Mouse (Mus musculus) hindbrain, embryonic 12.5 days (tissue): ENCODE measurements around the gene Hoxc9. TPM values are rescaled to one million over a fixed set of nuclear protein-coding genes. Genes with fewer than 3 reads are reported as not detected.

Experiments used
- ATAC-seq: fragments of 200-750 bp; cut with Nextera tagmentation; 2 replicates; pipeline ENCODE4 v1.8.0; 2017; ENCODE audit warnings: moderate TSS enrichment; ENCODE audit not compliant: low FRiP score
- H3K27ac ChIP-seq: fragments of 300-500 bp; sonication (generic); 2 replicates; pipeline ENCODE4 v1.5.1; 2016; ENCODE audit warnings: mild to moderate bottlenecking
- H3K27me3 ChIP-seq: fragments of 300-500 bp; sonication (generic); 2 replicates; pipeline ENCODE4 v1.6.1; 2016; ENCODE audit warnings: mild to moderate bottlenecking
- H3K36me3 ChIP-seq: fragments of 300-500 bp; sonication (generic); 2 replicates; pipeline ENCODE4 v1.6.1; 2016; ENCODE audit warnings: mild to moderate bottlenecking
- H3K4me1 ChIP-seq: fragments of 300-500 bp; sonication (generic); 2 replicates; pipeline ENCODE4 v1.6.1; 2016
- H3K4me2 ChIP-seq: fragments of 300-500 bp; sonication (generic); replicated peaks from 2 replicates; pipeline ENCODE4 v1.6.1; 2016; ENCODE audit warnings: mild to moderate bottlenecking
- H3K4me3 ChIP-seq: fragments of 300-500 bp; sonication (generic); 2 replicates; pipeline ENCODE4 v1.5.1; 2016; ENCODE audit warnings: mild to moderate bottlenecking
- H3K9ac ChIP-seq: fragments of 300-500 bp; sonication (generic); 2 replicates; pipeline ENCODE4 v1.6.1; 2016; ENCODE audit warnings: mild to moderate bottlenecking, moderate library complexity
- H3K9me3 ChIP-seq: fragments of 300-500 bp; sonication (generic); replicated peaks from 2 replicates; pipeline ENCODE4 v1.6.1; 2016; ENCODE audit warnings: mild to moderate bottlenecking
- WGBS: fragments of 180-500 bp; shearing (Covaris S2); methylation state at CpG from one replicate; pipeline ENCODE4 v1.1.7; 2016; 5-methylcytosine and 5-hydroxymethylcytosine counted together
- polyA plus RNA-seq: library from polyadenylated mRNA; unstranded; fragments of >200 nt; fragmentation: Nextera tagmentation; extraction: Ambion mirVana; gene quantifications from 2 replicates; pipeline ENCODE4 v1.2.1, GENCODE M21; 2016

The Hoxc9 gene
- polyA plus RNA-seq, 1 experiment from 2014 or later = not detected

DNA sequence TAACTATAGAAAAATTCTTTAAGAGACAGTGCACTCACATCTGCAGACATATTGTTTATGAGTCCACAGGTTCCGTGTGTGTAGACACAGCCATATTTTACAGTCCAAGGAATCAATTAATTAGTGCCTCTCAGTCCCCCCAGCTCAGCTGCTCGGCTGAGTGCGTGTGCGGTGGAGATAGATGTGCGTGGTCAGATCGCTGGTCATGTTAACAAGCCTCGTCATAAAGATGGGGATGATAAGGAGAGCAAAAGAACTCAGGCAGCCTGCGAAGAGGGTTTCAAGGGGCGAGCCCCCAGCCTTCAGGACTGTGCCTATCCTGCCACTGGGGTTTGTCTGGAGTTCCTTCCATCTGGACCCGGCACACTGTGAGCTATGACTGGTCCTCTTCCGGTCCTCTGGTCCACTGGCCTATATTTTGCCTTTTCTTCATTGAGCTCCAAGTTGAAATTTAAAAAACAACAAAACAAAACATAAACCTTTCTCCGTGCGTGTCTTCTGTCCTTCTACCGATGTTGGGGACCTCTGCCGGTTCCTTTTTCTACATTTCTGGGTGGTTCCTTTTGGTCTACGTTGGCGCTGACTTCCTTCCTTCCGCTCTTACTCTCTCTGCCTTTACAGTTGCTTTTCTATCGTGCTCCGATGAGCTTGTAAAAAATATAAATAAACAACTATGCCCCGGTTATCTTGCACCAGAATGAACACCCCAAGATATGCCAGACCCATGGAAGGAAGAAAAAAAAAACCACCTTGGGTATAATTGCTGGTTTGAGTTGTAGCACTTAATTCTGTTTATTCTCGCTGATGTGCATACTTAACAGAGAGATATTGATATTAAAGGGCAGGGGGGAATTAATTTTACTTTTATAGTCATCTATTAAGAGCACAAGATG is 30.8 kb upstream of the Hoxc9 start:
- peaks cover 100% of the 10 kb centered on the region for H3K27me3 ChIP-seq
- H3K4me2 ChIP-seq = no peak overlapping the region
- H3K4me3 ChIP-seq = no peak overlapping the region
- peaks cover 6% of the 10 kb centered on the region; the same call in 1 of the 2 replicates for H3K4me1 ChIP-seq
- ATAC-seq = no peak
- 10% methylated on average over 22 of the region's 22 CpGs for WGBS
- no peaks in the 10 kb centered on the region for H3K36me3 ChIP-seq
- no peak overlapping the region for H3K27ac ChIP-seq
- no peak overlapping the region for H3K9ac ChIP-seq
- H3K9me3 ChIP-seq = no peaks in the 10 kb centered on the region

DNA sequence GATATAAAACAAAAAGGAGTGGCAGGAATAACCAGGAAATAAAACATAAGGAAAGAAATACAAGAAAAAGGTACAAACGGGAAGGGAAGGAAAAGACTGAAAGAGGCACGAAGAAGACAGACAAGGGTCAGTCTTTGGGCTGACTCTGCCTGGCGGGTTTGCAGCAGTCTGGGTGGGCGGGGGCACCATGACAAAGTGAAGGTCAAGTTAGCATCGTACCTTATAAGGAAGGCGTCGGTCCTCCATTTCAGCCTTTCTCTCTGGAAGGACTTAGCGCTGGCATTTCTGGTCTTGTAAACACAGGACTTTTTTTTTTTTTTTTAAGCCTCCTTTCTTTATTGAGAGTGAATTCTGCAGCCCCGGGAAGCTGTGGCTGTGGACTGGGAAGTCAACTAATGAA is 29.0 kb upstream of the Hoxc9 start:
- Histone ChIP-seq H3K27me3 (peaks cover 100% of the 10 kb centered on the region), H3K27ac (no peak overlapping the region), H3K36me3 (no peaks in the 10 kb centered on the region), H3K4me1 (peaks cover 6% of the 10 kb centered on the region; the same call in 1 of the 2 replicates), H3K4me3 (no peak overlapping the region), H3K9ac (no peak overlapping the region), H3K9me3 (no peaks in the 10 kb centered on the region), H3K4me2 (no peak overlapping the region)
- WGBS = 1% methylated on average over 9 of the region's 9 CpGs
- no peak for ATAC-seq

DNA sequence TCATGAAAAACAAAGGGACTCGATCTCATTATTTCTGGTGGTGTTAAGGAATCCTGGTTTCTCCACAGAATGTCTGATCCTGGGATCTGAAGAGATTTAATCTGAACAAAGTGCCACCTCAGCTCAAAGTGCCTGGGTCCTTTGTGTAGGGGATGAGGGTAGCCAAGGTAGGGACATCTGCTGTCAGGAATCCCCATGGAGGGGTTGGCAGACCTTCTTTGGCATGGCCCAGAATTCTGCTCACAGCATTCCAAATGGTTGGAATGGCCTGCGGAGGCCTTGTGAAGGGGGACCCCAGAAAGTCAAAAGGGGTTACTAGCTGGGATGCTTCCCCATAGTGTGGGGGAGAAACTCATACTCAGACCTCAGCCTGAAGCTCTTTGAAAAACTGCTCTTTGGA is 27.4 kb upstream of the Hoxc9 start:
- Histone ChIP-seq H3K4me2 (no peak overlapping the region), H3K9me3 (no peaks in the 10 kb centered on the region), H3K27ac (no peak overlapping the region), H3K4me1 (no peaks in the 10 kb centered on the region), H3K27me3 (peaks cover 100% of the 10 kb centered on the region), H3K4me3 (no peak overlapping the region), H3K9ac (no peak overlapping the region), H3K36me3 (no peaks in the 10 kb centered on the region)
- 7% methylated on average over 2 of the region's 2 CpGs for WGBS
- ATAC-seq = no peak

DNA sequence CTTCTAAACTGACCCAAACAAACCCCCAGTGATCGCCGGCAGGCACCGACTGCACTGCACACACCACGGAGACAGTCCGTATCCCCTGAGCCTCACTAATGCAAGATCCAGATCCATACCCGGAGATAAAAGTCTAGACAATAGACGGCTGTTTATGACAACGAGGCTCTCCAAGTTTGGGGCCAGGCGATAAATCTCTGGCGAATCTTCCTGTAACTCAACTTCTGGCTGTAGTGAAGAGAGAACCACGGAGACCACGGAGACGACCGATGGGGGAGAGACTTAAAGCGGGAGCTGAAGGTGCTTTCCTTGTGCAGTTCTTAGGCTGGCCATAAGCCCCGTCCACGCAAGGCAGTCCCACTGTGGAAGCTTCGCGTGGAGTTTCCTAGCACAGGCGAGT is 26.5 kb upstream of the Hoxc9 start:
- Histone ChIP-seq H3K9ac (no peak overlapping the region), H3K4me2 (no peak overlapping the region), H3K27ac (no peak overlapping the region), H3K9me3 (no peaks in the 10 kb centered on the region), H3K27me3 (peaks cover 100% of the 10 kb centered on the region), H3K36me3 (no peaks in the 10 kb centered on the region), H3K4me1 (no peaks in the 10 kb centered on the region), H3K4me3 (no peak overlapping the region)
- no peak for ATAC-seq
- 1% methylated on average over 20 of the region's 20 CpGs for WGBS

DNA sequence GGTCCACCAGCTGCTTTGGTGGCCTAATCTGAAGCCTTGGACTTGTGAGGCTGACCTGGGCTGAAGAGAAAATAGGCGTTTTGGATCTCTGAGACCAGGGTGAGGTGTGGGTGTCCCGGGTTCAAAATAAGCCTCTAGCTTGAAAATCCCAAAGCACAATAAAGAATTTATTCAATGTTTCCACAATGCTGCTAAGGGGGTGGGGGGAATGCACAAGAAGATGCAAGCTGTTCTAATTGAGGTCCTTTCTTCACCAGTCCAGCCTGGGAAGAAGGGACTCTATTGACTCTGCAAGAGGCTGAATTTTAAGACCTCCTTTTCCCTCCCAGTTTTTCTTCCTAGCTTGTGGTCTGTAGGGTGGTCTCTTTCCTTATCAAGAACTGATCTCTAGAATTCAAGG is 25.4 kb upstream of the Hoxc9 start:
- no peak for ATAC-seq
- Histone ChIP-seq H3K9ac (no peak overlapping the region), H3K4me3 (no peak overlapping the region), H3K4me1 (no peaks in the 10 kb centered on the region), H3K27ac (no peak overlapping the region), H3K9me3 (no peaks in the 10 kb centered on the region), H3K4me2 (no peak overlapping the region), H3K36me3 (no peaks in the 10 kb centered on the region), H3K27me3 (peaks cover 100% of the 10 kb centered on the region)
- 14% methylated on average over 2 of the region's 2 CpGs for WGBS

DNA sequence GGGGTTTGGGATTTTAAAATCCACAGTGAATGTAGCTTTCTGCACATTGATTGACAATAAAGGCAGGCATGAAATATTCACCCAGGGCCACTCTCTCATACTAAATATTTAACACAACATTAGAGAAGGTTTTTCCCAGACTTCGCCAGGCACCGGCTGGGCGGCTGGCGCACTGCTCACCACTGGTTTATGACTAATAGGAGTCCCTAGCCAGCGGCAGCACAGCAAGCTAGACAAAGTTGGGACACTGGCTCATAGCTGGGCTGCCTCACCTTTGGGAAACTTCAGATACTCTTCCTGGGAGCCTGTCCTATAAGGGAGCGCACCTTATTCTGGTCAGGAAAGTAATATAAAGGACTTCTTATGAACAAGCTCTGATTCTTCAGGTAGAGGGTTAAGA is 22.7 kb upstream of the Hoxc9 start:
- Histone ChIP-seq H3K4me2 (no peak overlapping the region), H3K27me3 (peaks cover 100% of the 10 kb centered on the region), H3K36me3 (no peaks in the 10 kb centered on the region), H3K9me3 (no peaks in the 10 kb centered on the region), H3K27ac (no peak overlapping the region), H3K4me3 (no peak overlapping the region), H3K9ac (no peak overlapping the region), H3K4me1 (no peaks in the 10 kb centered on the region)
- ATAC-seq = no peak
- WGBS = 5% methylated on average over 6 of the region's 6 CpGs

DNA sequence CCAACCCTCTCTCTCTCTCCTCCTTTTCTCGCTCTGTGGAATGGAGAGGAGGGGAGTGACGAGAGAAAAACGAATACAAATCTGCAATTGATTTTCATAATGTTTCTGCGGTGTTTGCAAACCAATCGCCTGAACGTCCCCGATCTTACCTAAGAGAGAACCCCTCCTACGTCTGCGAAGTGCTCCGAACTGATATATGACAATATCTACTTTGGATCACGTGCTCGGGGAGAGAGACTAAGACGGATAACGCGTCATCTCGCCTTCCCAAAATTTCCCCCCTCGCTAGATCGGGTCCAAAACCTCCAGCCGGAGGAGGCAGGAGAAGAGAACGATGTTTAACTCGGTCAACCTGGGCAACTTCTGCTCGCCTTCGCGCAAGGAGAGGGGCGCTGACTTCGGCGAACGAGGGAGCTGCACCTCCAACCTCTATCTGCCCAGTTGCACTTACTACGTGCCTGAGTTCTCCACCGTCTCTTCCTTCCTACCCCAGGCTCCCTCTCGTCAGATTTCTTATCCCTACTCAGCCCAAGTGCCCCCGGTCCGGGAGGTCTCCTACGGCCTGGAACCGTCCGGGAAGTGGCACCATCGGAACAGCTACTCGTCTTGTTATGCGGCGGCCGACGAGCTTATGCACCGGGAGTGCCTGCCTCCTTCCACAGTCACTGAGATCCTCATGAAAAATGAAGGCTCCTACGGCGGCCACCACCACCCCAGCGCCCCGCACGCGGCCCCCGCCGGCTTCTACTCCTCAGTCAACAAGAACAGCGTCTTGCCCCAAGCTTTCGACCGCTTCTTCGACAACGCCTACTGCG is 21.8 kb upstream of the Hoxc9 start, which contains the start of gene Hoxc11:
Gene Hoxc11 (plus strand): TSS at position 236 of the 815 bp plus-strand sequence.
- under 1% methylated on average over 57 of the region's 57 CpGs for WGBS
- H3K4me2 ChIP-seq = no peak within 1 kb of the TSS
- H3K36me3 ChIP-seq = no peaks in the 10 kb centered on the region
- no peak for ATAC-seq
- H3K9ac ChIP-seq = no peak within 1 kb of the TSS
- H3K9me3 ChIP-seq = no peaks in the 10 kb centered on the region
- H3K4me1 ChIP-seq = no peaks in the 10 kb centered on the region
- H3K27ac ChIP-seq = no peak within 1 kb of the TSS
- H3K4me3 ChIP-seq = no peak within 1 kb of the TSS
- H3K27me3 ChIP-seq = peaks cover 99% of the 10 kb centered on the region

DNA sequence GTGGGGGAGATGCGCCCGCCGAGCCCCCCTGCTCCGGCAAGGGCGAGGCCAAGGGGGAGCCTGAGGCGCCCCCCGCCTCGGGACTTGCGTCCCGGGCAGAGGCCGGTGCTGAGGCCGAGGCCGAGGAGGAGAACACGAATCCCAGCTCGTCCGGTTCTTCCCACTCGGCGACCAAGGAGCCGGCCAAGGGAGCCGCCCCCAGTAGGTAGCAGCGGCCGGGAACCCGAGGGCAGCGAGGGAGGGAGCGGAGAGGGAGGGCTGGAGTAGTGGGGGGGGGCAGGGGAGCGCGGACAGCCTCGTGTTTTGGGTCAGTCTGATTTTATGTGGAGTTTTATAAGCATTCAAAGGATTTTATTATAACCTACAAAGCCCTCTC is 21.2 kb upstream of the Hoxc9 start:
- Histone ChIP-seq H3K27ac (no peak overlapping the region), H3K4me3 (no peak overlapping the region), H3K4me1 (no peaks in the 10 kb centered on the region), H3K36me3 (no peaks in the 10 kb centered on the region), H3K27me3 (peaks cover 99% of the 10 kb centered on the region), H3K9me3 (no peaks in the 10 kb centered on the region), H3K4me2 (no peak overlapping the region), H3K9ac (no peak overlapping the region)
- ATAC-seq = no peak
- WGBS = under 1% methylated on average over 28 of the region's 28 CpGs

DNA sequence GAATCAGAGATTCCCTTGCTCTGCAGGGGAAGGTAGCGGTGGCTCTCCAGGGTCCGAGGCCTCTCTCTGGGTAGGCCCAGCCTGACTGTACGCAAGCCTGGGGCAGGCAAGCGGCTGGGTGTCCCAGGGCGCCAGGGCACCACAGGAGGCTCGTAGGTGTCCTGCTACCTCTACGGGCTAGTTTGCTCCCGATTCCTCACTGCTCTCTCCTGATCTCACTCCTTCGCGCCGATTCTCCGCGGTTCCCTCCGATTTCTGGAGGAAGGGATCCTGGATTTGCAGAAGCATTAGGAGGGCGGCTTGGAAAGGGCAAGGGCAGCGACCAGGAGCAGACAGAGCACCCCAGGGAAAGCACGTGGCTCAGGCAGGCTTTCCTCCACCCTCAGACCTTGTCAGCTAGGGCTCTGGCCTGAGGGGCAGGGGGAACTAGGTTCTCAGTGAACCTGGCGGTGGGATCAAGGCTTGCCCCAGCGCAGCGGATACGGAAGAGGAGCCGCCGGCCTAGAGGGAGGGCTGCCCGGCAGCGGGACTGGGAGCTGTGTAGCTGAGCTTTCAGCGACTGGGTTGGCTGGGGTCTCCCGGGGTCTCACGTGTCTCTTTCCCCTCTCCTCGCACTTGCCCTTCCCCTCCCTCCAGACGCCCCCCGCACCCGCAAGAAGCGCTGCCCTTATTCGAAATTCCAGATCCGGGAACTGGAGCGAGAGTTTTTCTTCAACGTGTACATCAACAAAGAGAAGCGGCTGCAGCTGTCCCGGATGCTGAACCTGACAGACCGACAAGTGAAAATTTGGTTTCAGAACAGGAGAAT is 20.2 kb upstream of the Hoxc9 start:
- no peak overlapping the region for H3K9ac ChIP-seq
- H3K27ac ChIP-seq = no peak overlapping the region
- no peak overlapping the region for H3K4me3 ChIP-seq
- H3K4me1 ChIP-seq = no peaks in the 10 kb centered on the region
- ATAC-seq = no peak
- H3K27me3 ChIP-seq = peaks cover 99% of the 10 kb centered on the region
- WGBS = under 1% methylated on average over 40 of the region's 40 CpGs
- H3K36me3 ChIP-seq = no peaks in the 10 kb centered on the region
- no peaks in the 10 kb centered on the region for H3K9me3 ChIP-seq
- H3K4me2 ChIP-seq = no peak overlapping the region

DNA sequence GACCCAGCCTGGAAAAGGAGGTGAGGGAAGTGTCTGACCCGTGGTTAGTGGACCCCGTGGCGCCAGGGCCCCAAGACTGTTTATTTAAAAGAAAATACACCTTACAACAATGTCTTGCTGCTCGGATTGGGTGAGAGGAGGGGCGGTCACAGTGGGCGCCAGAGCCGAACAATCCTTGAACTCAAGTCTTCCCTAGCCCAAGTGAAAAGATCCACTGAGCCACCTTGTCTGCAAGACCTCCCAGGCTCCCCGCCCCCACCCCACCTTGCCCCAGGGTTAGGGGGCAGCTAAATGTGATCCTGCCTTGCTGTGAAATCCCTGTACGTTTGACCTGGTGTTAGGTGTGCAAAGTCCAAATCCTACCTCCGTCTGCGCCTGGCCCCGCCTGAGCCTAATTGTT is 19.3 kb upstream of the Hoxc9 start:
- Histone ChIP-seq H3K4me1 (no peaks in the 10 kb centered on the region), H3K27me3 (peaks cover 99% of the 10 kb centered on the region), H3K36me3 (no peaks in the 10 kb centered on the region), H3K4me3 (no peak overlapping the region), H3K4me2 (no peak overlapping the region), H3K27ac (no peak overlapping the region), H3K9ac (no peak overlapping the region), H3K9me3 (no peaks in the 10 kb centered on the region)
- 2% methylated on average over 12 of the region's 12 CpGs for WGBS
- no peak for ATAC-seq

DNA sequence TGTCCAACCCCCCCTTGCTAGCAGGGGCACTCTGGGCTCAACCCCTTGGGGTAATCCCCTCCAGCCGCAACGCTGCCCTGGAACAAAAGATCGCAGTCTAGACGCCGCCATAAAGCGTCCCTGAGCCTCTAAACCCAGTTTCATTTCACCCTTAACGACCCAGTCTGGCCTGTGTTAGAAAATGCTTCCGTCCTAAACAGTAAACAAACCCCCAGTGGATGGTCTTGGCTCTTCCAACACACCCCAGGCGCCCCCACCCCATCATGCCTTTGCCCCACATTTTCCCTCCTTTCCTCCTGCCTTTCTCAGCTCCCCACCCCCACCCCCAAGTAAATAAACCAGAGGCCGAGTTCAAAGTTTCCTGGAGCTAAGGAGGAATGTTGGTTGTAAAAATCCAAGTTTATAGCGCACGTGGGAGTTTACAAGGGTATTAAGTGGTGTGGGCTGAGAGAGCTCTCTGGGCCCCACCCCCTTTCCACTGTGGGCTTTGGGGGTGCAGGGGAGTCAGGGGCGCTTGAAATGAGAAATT is 16.5 kb upstream of the Hoxc9 start:
- no peak for ATAC-seq
- Histone ChIP-seq H3K27me3 (peaks cover 97% of the 10 kb centered on the region), H3K4me1 (no peaks in the 10 kb centered on the region), H3K4me2 (no peak overlapping the region), H3K9ac (no peak overlapping the region), H3K27ac (no peak overlapping the region), H3K9me3 (no peaks in the 10 kb centered on the region), H3K4me3 (no peak overlapping the region), H3K36me3 (no peaks in the 10 kb centered on the region)
- WGBS = 0% methylated on average over 13 of the region's 13 CpGs

DNA sequence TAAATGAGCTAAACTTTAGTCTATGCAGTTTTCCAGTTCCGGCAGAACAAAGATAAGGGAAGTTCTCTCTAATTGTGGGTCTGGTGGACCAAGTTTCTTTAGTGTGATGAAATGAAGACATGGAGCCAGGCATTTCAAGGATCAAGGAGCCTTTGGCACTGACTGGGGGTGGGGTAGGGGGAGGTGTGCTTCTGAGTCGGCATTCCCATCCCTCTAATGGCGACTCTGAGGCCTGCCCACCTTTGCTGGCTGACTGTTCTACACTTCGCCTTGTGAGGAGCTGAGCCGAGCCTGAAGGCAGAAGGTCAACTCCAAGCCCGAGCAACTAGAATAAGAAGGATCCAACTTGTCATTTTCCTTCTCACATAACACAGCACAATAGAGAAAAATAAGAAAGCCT is 14.5 kb upstream of the Hoxc9 start:
- Histone ChIP-seq H3K4me2 (no peak overlapping the region), H3K9me3 (no peaks in the 10 kb centered on the region), H3K27ac (no peak overlapping the region)

More for the DNA sequence above, 14.5 kb upstream of the Hoxc9 start:
- Histone ChIP-seq H3K4me3 (no peak overlapping the region), H3K36me3 (no peaks in the 10 kb centered on the region), H3K4me1 (0 out of 2 replicates have a peak, but pooled peaks cover 5% of the 10 kb centered on the region), H3K9ac (no peak overlapping the region), H3K27me3 (peaks cover 97% of the 10 kb centered on the region)
- no peak for ATAC-seq
- WGBS = 4% methylated on average over 6 of the region's 6 CpGs
